Mouse (Mus musculus): Measurements from ENCODE around the gene Trim67. TPM values are rescaled to one million over a fixed set of nuclear protein-coding genes. Genes with fewer than 3 reads are reported as not detected.

Trim67 gene
- total RNA-seq, 2 experiments from 2014 or later = not detected

DNA sequence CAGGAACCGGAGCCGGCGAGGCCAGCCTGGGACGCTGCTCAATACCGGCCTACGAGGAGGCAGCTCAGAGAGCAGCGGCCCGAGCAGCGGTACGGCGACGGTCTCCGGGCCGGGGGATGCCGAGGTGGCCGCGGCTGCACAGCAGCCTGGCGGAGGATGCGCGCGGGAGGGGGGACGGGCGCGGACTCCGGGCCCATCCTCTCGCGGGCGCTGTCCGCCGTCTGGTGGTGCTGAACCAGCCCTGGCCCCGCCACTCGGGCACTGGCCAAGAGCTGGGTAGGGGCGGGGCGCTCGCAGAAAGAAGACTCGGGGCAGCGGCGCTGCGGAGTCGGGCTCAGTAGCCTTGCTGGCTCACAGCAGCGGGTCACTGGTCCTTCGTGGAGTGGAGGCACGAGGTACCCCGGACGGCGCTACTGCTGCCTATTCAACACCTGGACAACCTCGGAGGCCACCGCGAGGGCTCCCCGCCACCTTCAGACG, 320 bp downstream of the Trim67 start:
- ATAC-seq (replicated peaks; ENCODE audit: low FRiP score, low TSS enrichment, poor library complexity, severe bottlenecking) = peak; percentile 82

GRCm38 (mm10) chr8:124793661-124794485, 981 bp downstream of the Trim67 start:
- peak; percentile 15; the same call in 1 of the 2 replicates for ATAC-seq (replicated peaks; ENCODE audit: low FRiP score, low TSS enrichment, poor library complexity, severe bottlenecking)

DNA sequence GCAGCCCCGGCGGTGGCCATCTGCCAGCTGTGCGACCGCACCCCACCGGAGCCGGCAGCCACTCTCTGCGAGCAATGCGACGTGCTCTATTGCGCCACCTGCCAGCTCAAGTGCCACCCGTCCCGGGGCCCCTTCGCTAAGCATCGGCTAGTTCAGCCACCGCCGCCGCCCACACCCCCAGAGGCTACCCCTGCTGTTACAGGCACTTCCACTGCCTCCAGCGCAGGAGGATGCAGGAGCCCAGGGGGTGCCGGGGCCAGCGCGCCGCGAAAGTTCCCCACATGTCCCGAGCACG, 1.5 kb downstream of the Trim67 start:
- ATAC-seq (replicated peaks; ENCODE audit: low FRiP score, low TSS enrichment, poor library complexity, severe bottlenecking) = peak; percentile 41

DNA sequence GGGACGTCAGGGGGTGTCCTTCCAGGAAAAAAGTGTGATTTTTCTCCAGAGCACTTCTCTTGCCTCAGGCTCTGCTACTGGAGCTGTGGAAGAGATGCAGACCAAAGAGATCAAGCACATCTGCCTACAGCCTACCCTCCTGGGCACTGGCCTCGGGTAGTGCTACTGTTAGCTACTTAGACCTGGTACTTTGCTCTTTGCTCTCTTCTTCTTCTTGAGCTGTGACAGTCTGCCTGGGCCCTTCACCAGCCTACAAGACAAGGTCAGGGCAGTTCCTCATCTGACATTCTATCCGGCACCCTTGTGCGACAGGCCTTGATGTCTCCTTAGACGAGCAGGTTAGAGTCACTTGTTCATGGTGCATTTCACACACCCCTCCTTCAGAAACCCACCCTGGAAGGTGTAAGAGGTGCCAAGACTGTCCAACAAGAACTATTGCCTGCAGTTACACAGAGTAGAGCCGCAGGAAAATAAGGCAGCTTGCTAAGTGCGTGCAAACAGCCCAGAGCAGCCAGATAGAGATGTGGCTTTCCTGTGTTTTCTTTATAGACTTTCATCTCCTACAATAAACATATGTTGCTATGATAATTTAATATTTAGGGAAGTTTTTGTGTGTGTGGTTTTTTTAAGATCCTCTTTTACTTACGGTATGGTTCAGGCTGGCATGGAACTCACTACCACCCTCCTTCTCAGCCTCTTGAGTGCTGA, 3.0 kb downstream of the Trim67 start:
- no peak for ATAC-seq (replicated peaks; ENCODE audit: low FRiP score, low TSS enrichment, poor library complexity, severe bottlenecking)

DNA sequence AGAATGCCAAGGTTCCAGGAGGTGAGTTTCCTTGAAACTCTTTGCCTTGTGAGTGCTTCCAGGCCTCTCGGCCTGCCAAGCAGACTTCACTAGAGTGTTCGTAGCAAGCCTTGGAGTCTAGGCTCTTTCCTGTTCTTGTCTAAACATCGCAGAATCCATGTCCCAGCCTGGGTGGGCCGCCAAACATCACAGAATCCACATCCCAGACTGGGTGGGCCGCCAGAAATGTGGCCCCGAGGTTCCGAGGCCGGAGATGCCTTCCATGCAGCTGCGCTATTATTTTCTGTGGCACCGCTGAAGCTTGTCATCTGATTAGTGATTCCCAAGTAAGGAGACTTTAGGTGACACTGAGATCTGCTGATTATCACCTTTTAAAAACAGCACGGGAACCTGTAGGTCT, 7.7 kb downstream of the Trim67 start:
- ATAC-seq (replicated peaks; ENCODE audit: low FRiP score, low TSS enrichment, poor library complexity, severe bottlenecking) = no peak

GRCm38 (mm10) chr8:124803824-124804702, 11.2 kb downstream of the Trim67 start:
- ATAC-seq (replicated peaks; ENCODE audit: low FRiP score, low TSS enrichment, poor library complexity, severe bottlenecking) = no peak

GRCm38 (mm10) chr8:124805990-124806389, 13.1 kb downstream of the Trim67 start:
- no peak for ATAC-seq (replicated peaks; ENCODE audit: low FRiP score, low TSS enrichment, poor library complexity, severe bottlenecking)

DNA sequence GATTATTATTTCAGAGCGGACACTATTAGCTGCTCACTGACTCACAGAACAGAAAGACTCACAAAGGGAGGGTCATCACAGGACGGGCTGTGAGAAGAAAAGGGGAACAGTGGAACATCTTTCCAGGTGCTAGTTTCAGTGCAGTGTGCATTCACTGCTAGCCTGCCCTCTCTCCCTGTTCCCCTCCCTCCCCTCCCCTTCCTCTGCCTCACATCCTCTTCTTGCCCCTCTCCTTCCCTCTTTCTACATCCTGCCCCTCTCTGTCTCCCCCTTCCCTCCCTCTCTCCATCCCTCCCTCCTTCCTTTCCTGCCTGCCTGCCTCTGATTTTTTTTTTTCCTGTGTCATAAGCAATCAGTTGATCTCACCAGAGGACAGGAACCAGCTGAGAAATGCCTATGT, 16.5 kb downstream of the Trim67 start:
- ATAC-seq (replicated peaks; ENCODE audit: low FRiP score, low TSS enrichment, poor library complexity, severe bottlenecking) = no peak

GRCm38 (mm10) chr8:124810056-124810610, 17.2 kb downstream of the Trim67 start:
- peak; percentile 63; the same call in 1 of the 2 replicates for ATAC-seq (replicated peaks; ENCODE audit: low FRiP score, low TSS enrichment, poor library complexity, severe bottlenecking)

- no peak for ATAC-seq (replicated peaks; ENCODE audit: low FRiP score, low TSS enrichment, poor library complexity, severe bottlenecking)
Measured at GRCm38 (mm10) chr8:124810689-124811394, 17.9 kb downstream of the Trim67 start.

- no peak for ATAC-seq (replicated peaks; ENCODE audit: low FRiP score, low TSS enrichment, poor library complexity, severe bottlenecking)
Measured at GRCm38 (mm10) chr8:124813326-124813725, 20.4 kb downstream of the Trim67 start.

GRCm38 (mm10) chr8:124815870-124816269, 23.0 kb downstream of the Trim67 start:
- ATAC-seq (replicated peaks; ENCODE audit: low FRiP score, low TSS enrichment, poor library complexity, severe bottlenecking) = no peak

GRCm38 (mm10) chr8:124816866-124817265, 24.0 kb downstream of the Trim67 start:
- ATAC-seq (replicated peaks; ENCODE audit: low FRiP score, low TSS enrichment, poor library complexity, severe bottlenecking) = no peak

GRCm38 (mm10) chr8:124817361-124817760, 24.5 kb downstream of the Trim67 start:
- no peak for ATAC-seq (replicated peaks; ENCODE audit: low FRiP score, low TSS enrichment, poor library complexity, severe bottlenecking)

GRCm38 (mm10) chr8:124819612-124820115, 26.8 kb downstream of the Trim67 start:
- ATAC-seq (replicated peaks; ENCODE audit: low FRiP score, low TSS enrichment, poor library complexity, severe bottlenecking) = no peak

DNA sequence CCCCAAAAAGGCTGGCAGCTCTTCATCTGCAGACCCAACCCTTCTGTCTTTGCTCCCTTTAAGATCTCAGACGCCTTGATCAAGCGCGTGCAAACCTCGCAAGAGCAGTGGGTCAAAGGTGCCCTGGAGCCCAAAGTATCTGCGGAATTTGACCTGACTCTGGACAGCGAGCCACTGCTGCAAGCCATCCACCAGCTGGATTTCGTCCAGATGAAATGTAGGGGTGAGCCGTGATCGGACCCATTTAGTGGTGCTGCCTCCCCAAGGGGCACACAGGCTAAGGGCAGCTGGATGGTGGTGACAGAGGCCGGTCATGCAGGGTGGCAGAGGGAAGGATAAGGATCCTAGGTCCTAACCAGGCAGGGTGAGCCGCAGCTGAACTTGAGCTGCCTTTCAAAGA, 27.2 kb downstream of the Trim67 start:
- ATAC-seq (replicated peaks; ENCODE audit: low FRiP score, low TSS enrichment, poor library complexity, severe bottlenecking) = no peak

DNA sequence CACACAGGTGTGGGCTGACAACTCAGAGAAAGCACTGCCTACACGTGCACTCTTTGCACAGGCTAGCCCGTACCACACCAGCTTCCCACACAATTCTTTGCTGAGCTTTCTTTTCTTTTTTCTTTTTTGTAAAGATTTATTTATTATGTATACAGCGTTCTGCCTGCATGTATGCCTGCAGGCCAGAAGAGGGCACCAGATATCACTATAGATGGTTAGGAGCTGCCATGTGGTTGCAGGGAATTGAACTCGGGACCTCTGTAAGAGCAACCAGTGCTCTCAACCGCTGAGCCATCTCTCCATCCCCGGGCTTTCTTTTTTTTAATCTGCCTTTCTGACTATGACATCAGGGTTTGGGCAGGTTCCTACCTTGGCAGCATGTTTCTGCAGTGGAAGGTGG, 30.6 kb downstream of the Trim67 start:
- no peak for ATAC-seq (replicated peaks; ENCODE audit: low FRiP score, low TSS enrichment, poor library complexity, severe bottlenecking)

- ATAC-seq (replicated peaks; ENCODE audit: low FRiP score, low TSS enrichment, poor library complexity, severe bottlenecking) = no peak
Measured at GRCm38 (mm10) chr8:124826658-124827057, 33.8 kb downstream of the Trim67 start.

GRCm38 (mm10) chr8:124827387-124827786, 34.5 kb downstream of the Trim67 start:
- ATAC-seq (replicated peaks; ENCODE audit: low FRiP score, low TSS enrichment, poor library complexity, severe bottlenecking) = peak; percentile 69

Measured in megakaryocyte-erythroid progenitor cell, adult 5-6 weeks (primary cell).